Mouse (Mus musculus) testis, adult 2 months (tissue): Measurements from ENCODE around the gene Card6.

Source experiments
- CTCF ChIP-seq: fragments of 200-500 bp; IDR thresholded peaks from 2 replicates; pipeline ENCODE4 v1.5.1; 2012; ENCODE audit warnings: low read depth, mild to moderate bottlenecking, inconsistent platforms, low read length, moderate library complexity; ENCODE audit not compliant: control insufficient read depth, insufficient read depth, insufficient replicate concordance
- POLR2A ChIP-seq: fragments of 200-500 bp; IDR thresholded peaks from 2 replicates; pipeline ENCODE4 v1.6.1; 2012; ENCODE audit warnings: low read depth, mild to moderate bottlenecking, inconsistent platforms, low read length, moderate library complexity; ENCODE audit not compliant: control insufficient read depth

GRCm38 (mm10) chr15:5086162-5086561 is 22.2 kb downstream of the Card6 start:
- TF ChIP-seq POLR2A = no peak
- no peak for TF ChIP-seq CTCF
